Mouse (Mus musculus): ENCODE results near the gene Tmem184c. TPM values are rescaled to one million over a fixed set of nuclear protein-coding genes. Genes with fewer than 3 reads are reported as not detected.

Gene Tmem184c
- polyA plus RNA-seq, 1 experiment: 8.0 TPM

GRCm38 (mm10) chr8:77584174-77584573 lies 26.3 kb downstream of the Tmem184c start:
- Histone ChIP-seq H3K36me3 (ENCODE audit: control insufficient read depth, insufficient read depth) (peaks cover 11% of the 10 kb centered on the region), H3K27me3 (ENCODE audit: control insufficient read depth, insufficient read depth, insufficient read length) (no peaks in the 10 kb centered on the region), H3K79me2 (ENCODE audit: control insufficient read depth, insufficient read depth) (no peaks in the 10 kb centered on the region), H3K4me3 (no peak overlapping the region), H3ac (ENCODE audit: control insufficient read depth, insufficient read length) (no peak overlapping the region), H3K4me2 (ENCODE audit: low read depth) (no peak overlapping the region)
- TF ChIP-seq E2F4 (IDR thresholded peaks at IDR 0.05; ENCODE audit: insufficient read depth): no peak

- H3K27me3 ChIP-seq (ENCODE audit: control insufficient read depth, insufficient read depth, insufficient read length): no peaks in the 10 kb centered on the region
- H3K4me3 ChIP-seq: no peak overlapping the region
- H3K79me2 ChIP-seq (ENCODE audit: control insufficient read depth, insufficient read depth): no peaks in the 10 kb centered on the region
- TF ChIP-seq MYOG (IDR thresholded peaks at IDR 0.05; ENCODE audit: control insufficient read depth in 1 of 3, insufficient read depth in 1 of 3, insufficient read length in 2 of 3, low read depth in 2 of 3): peak in 1 of 3 experiments; percentile 18
- peak in 2 of 3 experiments; percentile 74 to 89 for TF ChIP-seq MYOD1 (IDR thresholded peaks at IDR 0.05; ENCODE audit: control insufficient read depth in 1 of 3, insufficient read length in 2 of 3, low read depth in 2 of 3)
- TF ChIP-seq REST (IDR thresholded peaks at IDR 0.05; ENCODE audit: insufficient read depth, insufficient read length): no peak
- H3K4me2 ChIP-seq (ENCODE audit: low read depth): no peak overlapping the region
- peaks cover 14% of the 10 kb centered on the region for H3K36me3 ChIP-seq (ENCODE audit: control insufficient read depth, insufficient read depth)
- no peak overlapping the region for H3ac ChIP-seq (ENCODE audit: control insufficient read depth, insufficient read length)
These were observed 32.8 kb downstream of the Tmem184c start for GRCm38 (mm10) chr8:77577674-77578073.

DNA sequence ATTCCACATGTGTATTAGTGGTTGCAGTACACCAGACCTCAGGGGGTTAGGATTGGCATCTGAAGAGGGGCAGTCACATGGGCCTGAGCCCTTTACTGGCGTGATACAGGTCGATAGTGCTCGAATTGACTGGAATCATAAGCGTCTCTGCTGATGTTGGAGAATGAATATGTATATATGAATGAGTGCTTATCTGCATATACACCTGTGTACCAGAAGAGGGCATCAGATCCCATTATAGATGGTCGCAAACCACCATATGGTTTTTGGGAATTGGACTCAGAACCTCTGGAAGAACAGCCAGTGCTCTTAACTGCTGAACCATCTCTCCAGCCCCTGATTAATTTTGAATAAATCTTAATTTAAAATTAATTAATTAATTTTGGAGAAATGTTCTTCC lies 36.3 kb downstream of the Tmem184c start:
- no peaks in the 10 kb centered on the region for H3K27me3 ChIP-seq (ENCODE audit: control insufficient read depth, insufficient read depth, insufficient read length)
- no peak overlapping the region for H3K4me3 ChIP-seq
- H3K79me2 ChIP-seq (ENCODE audit: control insufficient read depth, insufficient read depth): no peaks in the 10 kb centered on the region
- H3K36me3 ChIP-seq (ENCODE audit: control insufficient read depth, insufficient read depth): peaks cover 15% of the 10 kb centered on the region
- TF ChIP-seq TCF12 (IDR thresholded peaks at IDR 0.05; ENCODE audit: insufficient read depth, poor library complexity, severe bottlenecking): no peak
- no peak for TF ChIP-seq MYOG (IDR thresholded peaks at IDR 0.05; ENCODE audit: control insufficient read depth in 1 of 3, insufficient read depth in 1 of 3, insufficient read length in 2 of 3, low read depth in 2 of 3)
- TF ChIP-seq POLR2AphosphoS2 (IDR thresholded peaks at IDR 0.05; ENCODE audit: insufficient read length, low read depth): no peak
- TF ChIP-seq CEBPB (IDR thresholded peaks at IDR 0.05; ENCODE audit: insufficient read depth, poor library complexity, severe bottlenecking): no peak
- no peak for TF ChIP-seq SRF (IDR thresholded peaks at IDR 0.05; ENCODE audit: control insufficient read depth, insufficient read length, low read depth)
- TF ChIP-seq POLR2A (IDR thresholded peaks at IDR 0.05; ENCODE audit: insufficient read length, low read depth): no peak
- no peak for TF ChIP-seq TCF3 (IDR thresholded peaks at IDR 0.05; ENCODE audit: insufficient read length, low read depth)
- no peak for TF ChIP-seq USF1 (IDR thresholded peaks at IDR 0.05; ENCODE audit: low read depth)
- no peak for TF ChIP-seq MAX (IDR thresholded peaks at IDR 0.05; ENCODE audit: low read depth)
- TF ChIP-seq REST (IDR thresholded peaks at IDR 0.05; ENCODE audit: insufficient read depth, insufficient read length): no peak
- TF ChIP-seq E2F4 (IDR thresholded peaks at IDR 0.05; ENCODE audit: insufficient read depth): no peak
- no peak overlapping the region for H3ac ChIP-seq (ENCODE audit: control insufficient read depth, insufficient read length)
- H3K4me2 ChIP-seq (ENCODE audit: low read depth): no peak overlapping the region

DNA sequence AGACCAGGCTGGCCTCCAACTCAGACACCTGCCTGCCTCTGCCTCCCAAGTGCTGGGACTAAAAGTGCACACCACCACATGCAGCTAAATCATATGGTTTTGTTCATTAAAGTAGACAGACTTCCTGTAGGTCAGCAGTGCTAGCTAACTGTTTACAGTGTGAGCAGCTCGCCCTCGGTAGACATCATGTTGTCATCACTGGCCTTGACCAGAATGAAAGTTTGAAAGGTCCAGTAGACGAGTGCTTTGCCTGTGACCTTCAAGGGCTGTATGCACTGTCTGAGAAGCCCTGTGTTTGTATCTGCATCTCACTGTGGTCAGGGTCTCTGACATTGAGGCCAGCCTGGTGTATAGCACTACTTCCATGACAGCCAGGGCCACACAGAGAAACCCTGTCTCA lies 49.1 kb downstream of the Tmem184c start:
- no peak overlapping the region for H3K4me2 ChIP-seq (ENCODE audit: low read depth)
- H3K36me3 ChIP-seq (ENCODE audit: control insufficient read depth, insufficient read depth): peaks cover 30% of the 10 kb centered on the region
- H3ac ChIP-seq (ENCODE audit: control insufficient read depth, insufficient read length): no peak overlapping the region
- H3K79me2 ChIP-seq (ENCODE audit: control insufficient read depth, insufficient read depth): no peaks in the 10 kb centered on the region
- no peaks in the 10 kb centered on the region for H3K27me3 ChIP-seq (ENCODE audit: control insufficient read depth, insufficient read depth, insufficient read length)
- H3K4me3 ChIP-seq: no peak overlapping the region
- no peak for TF ChIP-seq MAX (IDR thresholded peaks at IDR 0.05; ENCODE audit: low read depth)

GRCm38 (mm10) chr8:77552491-77552890 lies 58.0 kb downstream of the Tmem184c start:
- Histone ChIP-seq H3K79me2 (ENCODE audit: control insufficient read depth, insufficient read depth) (peaks cover 22% of the 10 kb centered on the region), H3K4me3 (no peak overlapping the region), H3K27me3 (ENCODE audit: control insufficient read depth, insufficient read depth, insufficient read length) (no peaks in the 10 kb centered on the region), H3K36me3 (ENCODE audit: control insufficient read depth, insufficient read depth) (peaks cover 21% of the 10 kb centered on the region), H3ac (ENCODE audit: control insufficient read depth, insufficient read length) (no peak overlapping the region), H3K4me2 (ENCODE audit: low read depth) (no peak overlapping the region)
- TF ChIP-seq E2F4 (IDR thresholded peaks at IDR 0.05; ENCODE audit: insufficient read depth) (no peak), POLR2AphosphoS2 (IDR thresholded peaks at IDR 0.05; ENCODE audit: insufficient read length, low read depth) (no peak), MAX (IDR thresholded peaks at IDR 0.05; ENCODE audit: low read depth) (no peak), POLR2A (IDR thresholded peaks at IDR 0.05; ENCODE audit: insufficient read length, low read depth) (no peak)

- H3K4me2 ChIP-seq (ENCODE audit: low read depth): peak overlapping the region; percentile 84
- H3K27me3 ChIP-seq (ENCODE audit: control insufficient read depth, insufficient read depth, insufficient read length): no peaks in the 10 kb centered on the region
- peaks cover 11% of the 10 kb centered on the region for H3K36me3 ChIP-seq (ENCODE audit: control insufficient read depth, insufficient read depth)
- TF ChIP-seq TCF3 (IDR thresholded peaks at IDR 0.05; ENCODE audit: insufficient read length, low read depth) (no peak), E2F4 (IDR thresholded peaks at IDR 0.05; ENCODE audit: insufficient read depth) (no peak), MYOD1 (IDR thresholded peaks at IDR 0.05; ENCODE audit: control insufficient read depth in 1 of 3, insufficient read length in 2 of 3, low read depth in 2 of 3) (no peak), TCF12 (IDR thresholded peaks at IDR 0.05; ENCODE audit: insufficient read depth, poor library complexity, severe bottlenecking) (no peak), REST (IDR thresholded peaks at IDR 0.05; ENCODE audit: insufficient read depth, insufficient read length) (no peak), MYOG (IDR thresholded peaks at IDR 0.05; ENCODE audit: control insufficient read depth in 1 of 3, insufficient read depth in 1 of 3, insufficient read length in 2 of 3, low read depth in 2 of 3) (no peak), USF1 (IDR thresholded peaks at IDR 0.05; ENCODE audit: low read depth) (no peak), POLR2AphosphoS2 (IDR thresholded peaks at IDR 0.05; ENCODE audit: insufficient read length, low read depth) (no peak), MAX (IDR thresholded peaks at IDR 0.05; ENCODE audit: low read depth) (no peak), POLR2A (IDR thresholded peaks at IDR 0.05; ENCODE audit: insufficient read length, low read depth) (no peak)
- H3K79me2 ChIP-seq (ENCODE audit: control insufficient read depth, insufficient read depth): peaks cover 22% of the 10 kb centered on the region
- H3K4me3 ChIP-seq: peak overlapping the region; percentile 45
- H3ac ChIP-seq (ENCODE audit: control insufficient read depth, insufficient read length): peak overlapping the region; percentile 61
These were observed 60.5 kb downstream of the Tmem184c start for GRCm38 (mm10) chr8:77549881-77550580.
